Mouse (Mus musculus) adrenal gland, postnatal 4 days (tissue): ENCODE data around the gene Creb3l4. TPM values are rescaled to one million over a fixed set of nuclear protein-coding genes. Genes with fewer than 3 reads are reported as not detected.
"Not testable (repeated sequence)": the region's sequence is repeated elsewhere in the genome, so short reads cannot be mapped to it uniquely, and the experiment has no call there.

Experiments used
- DNase-seq, 2 experiments: peaks; one replicate each; pipeline ENCODE4 v3.0.0; 2021 to 2022; ENCODE audit warnings: low spot score in 2 of 2, mixed read lengths in 2 of 2
- total RNA-seq, 2 experiments: library from RNA; stranded (reverse); gene quantifications; 2 replicates each; pipeline ENCODE4 v1.2.3; 2021

Creb3l4 gene
- total RNA-seq, 2 experiments from 2014 or later, result 0.87 to 0.98 TPM

DNA sequence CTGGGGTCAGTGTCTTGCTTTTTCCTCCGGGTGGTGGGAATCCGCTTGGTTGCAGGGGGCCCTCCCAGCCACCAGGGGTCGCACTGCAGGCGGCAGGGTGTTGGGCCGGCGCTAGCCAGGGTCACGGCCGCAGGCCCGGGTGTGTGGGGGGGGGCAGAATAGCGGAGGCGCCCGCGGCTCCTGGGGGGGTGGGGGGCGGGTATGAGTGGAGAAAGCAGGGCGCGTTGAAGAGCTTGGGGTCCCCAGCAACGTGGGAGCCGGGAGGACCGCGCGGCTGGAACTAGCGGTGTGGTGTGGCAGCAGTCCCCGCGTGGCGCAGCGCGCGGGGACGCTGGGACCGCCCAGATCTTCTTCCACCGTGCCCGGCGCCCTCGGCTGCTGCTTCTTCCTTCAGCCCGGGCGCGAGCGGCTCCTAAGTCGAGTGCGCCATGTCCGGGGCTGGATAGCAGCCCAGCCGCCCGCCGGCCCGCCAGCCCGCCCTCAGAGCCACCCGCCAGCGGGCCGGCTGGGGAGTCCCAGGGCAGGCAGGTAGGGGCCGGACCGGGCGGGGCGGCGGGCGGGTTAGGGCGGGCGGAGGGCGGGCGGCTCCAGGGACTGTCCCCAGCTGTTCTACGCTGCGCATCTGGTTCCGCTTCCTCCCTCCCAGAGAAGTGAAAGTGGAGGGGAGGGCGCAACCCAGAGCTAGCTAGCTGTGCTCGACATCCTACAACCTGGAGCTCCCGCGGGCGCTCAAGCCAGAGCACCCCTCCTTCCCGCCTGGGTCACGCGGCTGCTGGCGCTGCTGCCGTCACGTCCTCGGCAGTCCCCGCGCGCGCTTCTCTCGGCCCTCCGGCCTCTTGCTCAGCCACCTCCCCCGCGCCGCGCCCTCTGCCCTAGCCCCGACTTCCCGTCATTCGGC is 22.0 kb upstream of the Creb3l4 start, which contains the start of gene Dennd4b:
Gene Dennd4b, plus strand, starts transcription at position 152 of the 898 bp plus-strand sequence.
- DNase-seq, result peak; percentile 88 to 91

DNA sequence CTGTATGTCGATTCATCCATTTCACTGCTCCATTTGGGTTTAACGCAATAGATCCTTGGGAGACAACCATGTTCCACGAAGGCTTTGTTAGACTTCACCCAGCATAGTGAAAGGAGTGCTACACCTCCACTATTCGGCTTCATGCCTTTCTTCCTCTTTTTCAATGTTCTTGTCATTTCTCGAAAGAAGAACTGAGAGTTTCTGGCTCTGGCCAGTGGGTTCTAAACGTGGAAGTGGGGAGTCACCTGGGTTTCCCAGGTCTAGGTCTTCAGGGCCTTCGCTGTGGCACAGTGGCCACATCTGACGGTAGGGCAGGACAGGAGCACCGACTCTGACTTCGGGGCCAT is 21.3 kb upstream of the Creb3l4 start:
- no peak for DNase-seq

DNA sequence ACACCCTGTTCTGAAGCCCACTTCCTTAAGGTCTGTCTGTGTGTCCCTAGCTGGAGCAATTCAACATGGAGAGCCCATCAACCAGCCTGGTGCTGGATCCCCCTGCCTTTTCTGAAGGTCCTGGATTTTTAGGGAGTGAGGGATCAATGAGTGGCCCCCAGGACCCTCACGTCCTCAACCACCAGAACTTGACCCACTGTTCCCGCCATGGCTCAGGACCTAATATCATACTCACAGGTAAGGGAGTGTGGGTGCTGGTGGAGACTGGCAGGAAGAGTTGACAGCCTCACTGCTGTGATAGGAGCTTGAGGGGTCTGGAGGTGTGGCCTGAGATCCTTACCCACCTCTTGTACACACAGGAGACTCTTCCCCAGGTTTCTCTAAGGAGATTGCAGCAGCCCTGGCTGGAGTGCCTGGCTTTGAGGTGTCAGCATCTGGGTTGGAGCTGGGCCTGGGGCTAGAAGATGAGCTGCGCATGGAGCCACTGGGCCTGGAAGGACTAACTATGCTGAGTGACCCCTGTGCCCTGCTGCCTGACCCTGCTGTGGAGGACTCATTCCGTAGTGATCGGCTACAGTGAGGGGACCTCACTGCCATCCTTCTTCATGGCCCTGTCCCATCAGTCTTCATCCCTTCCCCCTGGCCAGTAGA is 19.9 kb upstream of the Creb3l4 start:
- no peak for DNase-seq

DNA sequence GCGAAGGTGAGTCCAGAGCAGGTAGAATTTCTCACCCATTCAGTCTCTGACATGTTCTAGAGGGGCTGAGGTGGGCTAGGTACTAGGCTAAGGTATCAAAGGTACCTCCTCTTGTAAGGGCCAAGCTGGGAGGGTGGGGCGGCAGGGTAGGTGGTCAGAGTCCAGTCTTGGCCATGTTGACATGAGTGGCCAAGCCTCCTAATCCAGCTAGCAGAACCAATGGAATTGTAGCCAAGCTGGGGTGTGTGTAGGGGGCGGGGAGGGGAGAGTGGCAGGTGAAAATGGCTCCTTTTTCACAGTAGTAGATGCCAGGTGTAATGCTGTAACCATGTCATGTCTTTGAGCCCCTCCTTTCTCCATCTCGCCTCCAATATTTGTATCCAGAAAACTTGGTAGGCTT is 15.2 kb upstream of the Creb3l4 start:
- no peak for DNase-seq

DNA sequence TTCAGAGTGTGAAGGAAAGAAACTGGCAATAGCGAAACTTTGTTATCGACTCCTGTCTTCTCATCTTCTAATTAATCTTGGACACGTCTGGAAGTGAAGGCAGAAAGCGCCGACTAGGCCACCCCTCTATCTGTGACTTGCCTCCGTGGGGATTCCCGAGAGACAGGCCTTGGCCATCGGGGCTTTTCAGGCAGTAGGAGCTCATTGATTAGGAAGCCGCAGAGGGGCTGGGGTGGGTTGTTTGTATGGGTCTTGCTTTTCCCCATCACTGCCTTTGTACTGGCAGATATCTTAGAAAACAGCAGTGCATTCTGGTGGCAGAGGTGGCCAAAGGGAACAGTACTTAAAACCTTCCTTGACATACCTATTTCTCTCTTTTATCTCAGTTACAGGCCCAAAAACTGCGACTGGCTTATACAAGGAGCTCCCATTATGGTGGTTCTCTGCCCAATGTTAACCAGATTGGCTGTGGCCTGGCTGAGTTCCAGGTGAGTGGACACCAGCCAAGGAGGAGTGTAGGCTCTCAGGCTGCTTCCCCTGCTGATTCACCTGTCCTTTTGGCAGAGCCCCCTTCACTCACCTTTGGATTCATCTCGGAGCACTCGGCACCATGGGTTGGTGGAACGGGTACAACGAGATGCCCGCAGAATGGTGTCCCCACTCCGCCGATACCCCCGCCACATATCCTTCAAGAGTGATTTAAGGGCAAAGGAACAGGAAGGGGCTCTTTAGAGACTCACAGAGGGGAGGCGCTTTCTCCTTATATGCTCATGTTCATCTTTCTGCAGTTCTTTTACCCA is 13.6 kb upstream of the Creb3l4 start:
- DNase-seq, result no peak

DNA sequence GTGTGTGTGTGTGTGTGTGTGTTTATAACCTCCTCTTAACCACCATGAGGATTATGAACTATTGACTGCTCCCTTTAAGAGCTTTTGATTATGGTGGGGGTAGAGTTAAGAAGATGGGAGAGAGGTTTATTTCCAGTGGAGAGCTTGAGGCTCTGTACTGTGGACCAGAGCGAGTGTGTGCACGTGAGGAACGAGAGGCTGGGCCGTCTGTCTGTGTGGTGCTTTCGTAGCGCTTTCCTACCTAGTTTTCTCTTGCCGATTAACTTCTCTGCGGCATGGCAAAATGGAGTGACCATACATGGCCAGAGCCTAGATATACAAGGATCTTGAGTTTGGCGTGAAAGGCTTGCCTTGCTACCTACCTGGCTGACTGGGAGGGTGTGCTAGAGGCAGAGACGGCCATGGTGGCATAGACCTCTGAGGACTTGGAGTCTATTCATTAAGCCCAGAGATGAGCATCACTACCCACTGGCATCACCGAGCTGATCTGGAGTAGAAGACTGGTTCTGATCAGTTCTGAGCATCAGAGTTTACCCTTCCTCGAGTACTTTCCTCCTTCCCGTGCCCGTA is 12.6 kb upstream of the Creb3l4 start:
- no peak for DNase-seq

DNA sequence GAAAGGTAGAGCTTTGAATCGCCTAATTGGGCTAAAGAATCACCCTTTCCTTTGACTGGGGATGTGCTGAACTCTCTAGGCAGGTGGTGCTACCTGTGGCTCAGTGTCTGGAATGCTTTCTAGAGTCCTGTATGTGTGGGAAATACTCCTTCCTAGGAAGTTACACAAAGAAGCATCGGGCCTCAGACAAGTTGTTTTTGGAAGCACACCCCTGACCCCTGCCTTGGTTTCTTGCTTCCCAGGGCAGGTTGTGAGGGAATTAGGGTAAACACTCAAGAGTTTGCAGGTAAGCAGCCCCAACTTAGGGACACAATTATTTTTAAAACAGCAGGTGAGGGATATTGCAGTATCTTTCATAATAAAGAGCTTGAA is 11.9 kb upstream of the Creb3l4 start:
- DNase-seq, result no peak

DNA sequence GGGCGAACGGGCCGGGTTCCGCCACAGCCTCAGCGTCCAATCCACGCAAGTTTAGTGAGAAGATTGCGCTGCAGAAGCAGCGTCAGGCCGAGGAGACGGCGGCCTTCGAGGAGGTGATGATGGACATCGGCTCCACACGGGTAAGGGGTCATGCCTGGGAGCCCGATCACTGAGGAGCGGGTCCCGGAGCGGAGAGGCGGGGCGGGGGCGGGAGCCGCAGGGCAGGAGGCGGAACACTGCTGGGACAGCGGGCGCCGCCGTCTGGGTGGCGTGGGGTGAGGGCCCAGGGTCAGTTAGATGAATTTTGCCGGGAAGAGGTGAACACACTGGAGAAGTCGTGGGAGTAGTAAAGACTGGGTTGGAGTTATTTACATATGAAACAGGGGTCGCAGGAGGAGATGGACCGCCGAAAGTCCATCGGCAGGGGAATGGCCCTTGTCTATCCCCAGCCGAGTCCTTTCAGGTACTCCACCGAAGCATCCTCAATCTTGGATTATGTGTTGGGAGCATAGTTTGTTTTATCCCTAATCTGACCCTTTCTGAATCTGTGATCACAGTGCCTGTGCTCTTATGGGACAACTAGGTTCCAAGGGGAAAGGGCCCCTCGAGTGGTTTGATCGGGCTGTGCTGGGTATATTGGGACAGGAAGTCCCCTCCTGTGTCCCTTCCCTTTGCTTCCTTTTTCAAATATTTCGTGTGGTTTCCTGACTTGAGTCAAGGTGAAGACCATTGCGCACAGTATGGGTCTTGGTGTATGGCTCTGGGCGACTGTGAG is 11.3 kb upstream of the Creb3l4 start:
- no peak for DNase-seq

DNA sequence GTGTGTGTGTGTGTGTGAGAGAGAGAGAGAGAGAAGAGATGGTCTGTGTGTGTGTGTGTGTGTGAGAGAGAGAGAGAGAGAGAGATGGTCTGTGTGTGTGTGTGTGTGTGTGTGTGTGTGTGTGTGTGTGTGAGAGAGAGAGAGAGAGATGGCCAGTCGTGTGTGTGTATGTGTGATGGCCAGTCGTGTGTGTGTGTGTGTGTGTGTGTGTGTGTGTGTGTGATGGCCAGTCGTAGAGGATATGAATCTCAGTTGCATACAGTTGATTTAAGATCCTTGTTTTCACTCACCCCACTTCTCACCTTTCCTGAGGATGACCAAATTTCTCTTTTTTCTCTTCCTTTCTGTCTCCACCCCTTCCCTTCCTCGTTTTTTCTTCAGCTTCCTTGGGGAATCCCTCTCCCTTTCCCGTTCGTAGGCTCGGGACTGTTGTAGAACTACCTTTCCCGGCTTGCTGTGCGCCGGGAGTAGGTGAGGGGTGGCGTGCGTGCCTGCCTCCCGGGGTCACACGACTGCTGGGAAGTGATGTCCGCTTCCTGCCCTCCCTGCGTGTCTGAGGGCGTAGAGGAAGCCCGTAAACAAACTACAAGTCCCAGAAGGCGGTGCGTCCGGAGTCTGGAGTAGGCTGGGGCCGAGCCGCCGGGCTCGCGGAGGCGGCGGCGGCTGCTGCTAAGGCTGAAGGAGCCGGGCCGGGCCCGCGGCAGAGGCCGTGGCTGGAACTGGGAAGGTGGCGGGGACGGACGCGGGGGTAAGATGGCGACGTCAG is 10.5 kb upstream of the Creb3l4 start, which contains the start of gene Crtc2:
Gene Crtc2, plus strand, starts transcription at position 511 of the 766 bp plus-strand sequence.
- peak; percentile 54 to 89 for DNase-seq

DNA sequence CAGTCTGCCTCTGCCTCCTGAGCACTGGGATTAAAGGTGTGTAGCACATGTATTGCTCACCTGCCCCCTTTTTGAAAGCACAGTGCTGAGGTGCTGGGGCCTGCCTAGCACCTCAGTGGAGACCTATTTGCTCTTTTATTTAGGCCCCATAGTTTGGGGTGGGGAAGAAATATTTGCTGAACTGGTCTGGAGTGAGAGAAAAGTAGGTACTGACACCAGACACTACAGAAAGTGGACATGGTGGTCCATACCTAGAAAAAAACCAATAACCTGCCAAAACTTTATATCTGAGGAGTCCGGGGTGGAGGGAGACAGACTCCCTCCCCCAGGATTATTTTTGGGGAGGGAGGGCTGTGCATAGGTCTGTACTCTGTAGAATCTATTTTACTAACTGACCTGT is 9.9 kb upstream of the Creb3l4 start:
- not testable (repeated sequence) for DNase-seq

DNA sequence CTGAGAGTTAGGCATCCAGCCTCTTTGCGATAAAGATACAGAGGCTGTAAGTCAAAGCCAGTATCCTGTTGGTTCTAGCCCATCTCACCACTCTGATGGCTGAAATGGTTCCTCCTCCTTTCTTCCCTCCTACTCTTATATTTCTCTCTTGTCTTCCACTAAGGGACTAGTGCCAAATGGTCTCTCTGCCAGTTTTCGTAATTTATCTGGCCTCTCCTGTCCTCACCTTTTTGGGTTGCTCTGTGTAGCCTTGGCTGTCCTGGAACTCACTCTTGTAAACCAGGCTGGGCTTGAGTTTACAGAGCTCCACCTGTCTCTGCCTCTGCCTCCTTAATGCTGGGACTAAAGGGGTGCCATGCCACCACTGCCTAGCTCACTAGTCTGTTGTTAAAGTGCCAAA is 9.3 kb upstream of the Creb3l4 start:
- not testable (repeated sequence) for DNase-seq

DNA sequence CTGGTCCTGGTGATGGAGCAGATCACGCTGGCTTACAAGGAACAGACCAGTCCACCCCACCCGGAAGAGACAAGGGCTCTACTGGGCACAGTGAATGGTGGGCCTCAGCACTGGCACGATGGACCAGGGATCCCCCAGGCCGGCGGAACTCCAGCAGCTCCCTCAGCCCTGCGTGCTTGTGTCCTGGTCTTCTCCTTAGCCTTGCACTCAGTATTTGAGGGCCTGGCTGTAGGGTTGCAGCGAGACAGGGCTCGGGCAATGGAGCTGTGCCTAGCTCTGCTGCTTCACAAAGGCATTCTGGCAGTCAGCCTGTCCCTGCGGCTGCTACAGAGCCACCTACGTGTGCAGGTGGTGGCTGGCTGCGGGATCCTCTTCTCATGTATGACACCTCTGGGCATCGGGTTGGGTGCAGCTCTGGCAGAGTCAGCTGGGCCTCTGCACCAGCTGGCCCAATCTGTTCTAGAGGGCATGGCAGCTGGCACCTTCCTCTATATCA is 8.5 kb upstream of the Creb3l4 start:
- DNase-seq, result not testable (repeated sequence)

DNA sequence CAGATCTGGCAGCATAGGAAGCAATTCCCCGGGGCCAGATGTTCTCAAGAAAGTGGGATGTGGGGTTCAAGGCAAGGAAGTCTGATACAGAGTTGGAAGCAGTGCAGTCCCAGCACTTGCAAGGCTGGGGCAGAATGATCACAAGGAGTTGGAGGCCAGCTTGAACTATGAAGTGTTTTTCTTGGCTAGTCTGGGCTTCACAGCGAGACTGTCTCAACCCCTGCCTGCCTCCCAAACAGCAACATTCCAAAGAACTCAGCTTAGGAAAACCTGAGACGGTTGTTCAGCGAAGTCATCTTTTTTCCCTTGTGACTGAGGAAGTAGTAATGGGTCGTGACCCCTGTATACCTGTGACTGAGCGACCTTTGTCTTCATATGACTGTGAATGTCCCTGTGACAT is 7.5 kb upstream of the Creb3l4 start:
- no peak for DNase-seq

DNA sequence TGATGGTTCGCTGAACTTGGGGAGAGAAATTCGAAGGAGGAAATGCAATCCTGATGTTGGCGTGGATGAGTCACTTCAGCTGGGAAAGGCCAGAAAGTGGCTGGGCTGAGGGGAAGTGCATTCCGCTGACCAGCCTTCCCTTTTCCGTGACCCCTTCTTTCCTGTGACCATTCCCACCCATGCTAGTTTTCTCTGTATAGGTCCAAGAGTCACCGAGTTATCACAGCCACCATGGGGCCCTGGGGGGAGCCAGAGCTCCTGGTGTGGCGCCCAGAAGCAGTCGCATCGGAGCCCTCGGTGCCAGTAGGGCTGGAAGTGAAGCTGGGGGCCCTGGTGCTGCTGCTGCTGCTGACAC is 5.4 kb upstream of the Creb3l4 start:
- DNase-seq, result no peak

DNA sequence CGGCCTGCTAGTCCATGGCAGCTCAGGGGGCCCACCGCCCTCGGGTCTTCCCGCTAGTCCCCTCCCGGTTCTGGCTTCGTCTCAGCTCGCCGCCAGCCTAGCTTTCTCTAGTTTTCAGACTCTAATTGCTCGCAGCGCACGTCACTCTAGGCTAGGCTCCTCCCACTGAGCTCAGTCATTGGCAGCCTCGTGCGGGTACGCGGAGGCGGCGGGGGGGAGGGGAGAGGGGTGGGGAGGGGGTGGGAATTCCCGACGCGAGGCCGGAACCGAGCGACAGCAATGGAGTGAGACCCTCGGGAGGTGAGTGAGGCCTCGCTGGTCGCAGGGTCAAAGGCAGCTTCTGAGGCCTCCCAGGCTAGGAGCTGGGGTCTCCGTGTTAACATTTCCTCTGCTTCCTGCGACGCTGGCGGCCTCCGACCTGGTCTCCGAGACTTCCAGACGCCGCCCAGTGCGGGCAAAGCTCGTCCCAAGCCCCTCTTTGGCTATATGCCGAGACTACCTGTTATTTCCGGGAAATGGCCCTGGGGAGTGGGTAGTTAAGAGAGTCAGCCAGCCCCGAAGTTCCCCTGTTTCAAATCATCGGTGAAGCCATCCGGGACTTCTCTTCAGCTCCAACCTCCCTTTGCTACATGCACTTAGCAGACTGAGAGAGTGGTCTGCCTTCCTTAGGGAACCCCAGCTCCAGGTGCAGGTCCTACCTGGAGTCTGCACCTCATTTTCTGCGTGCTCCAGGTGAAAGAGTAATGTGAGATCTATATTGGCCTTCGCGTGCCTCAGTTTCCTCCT is 4.8 kb upstream of the Creb3l4 start, which contains the start of gene Slc39a1:
Gene Slc39a1, plus strand, starts transcription at position 213 of the 786 bp plus-strand sequence.
- DNase-seq, result peak; percentile 60 to 83

DNA sequence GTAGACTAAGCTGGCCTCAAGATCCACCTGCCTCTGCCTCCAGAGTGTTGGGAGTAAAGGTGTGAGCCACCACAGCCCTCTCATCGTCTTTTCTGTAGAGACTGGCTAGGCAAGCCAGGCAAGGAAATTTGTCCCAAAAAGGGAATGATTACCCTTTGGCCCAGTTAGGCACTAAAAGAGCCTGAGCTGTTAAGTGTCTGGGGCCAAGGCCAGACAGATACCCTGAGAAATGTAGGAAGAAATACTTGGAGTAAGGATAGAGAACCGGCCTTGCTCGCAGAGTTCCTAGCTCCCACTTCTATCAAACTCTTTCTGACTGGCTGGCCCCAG is 4.3 kb upstream of the Creb3l4 start:
- no peak for DNase-seq

DNA sequence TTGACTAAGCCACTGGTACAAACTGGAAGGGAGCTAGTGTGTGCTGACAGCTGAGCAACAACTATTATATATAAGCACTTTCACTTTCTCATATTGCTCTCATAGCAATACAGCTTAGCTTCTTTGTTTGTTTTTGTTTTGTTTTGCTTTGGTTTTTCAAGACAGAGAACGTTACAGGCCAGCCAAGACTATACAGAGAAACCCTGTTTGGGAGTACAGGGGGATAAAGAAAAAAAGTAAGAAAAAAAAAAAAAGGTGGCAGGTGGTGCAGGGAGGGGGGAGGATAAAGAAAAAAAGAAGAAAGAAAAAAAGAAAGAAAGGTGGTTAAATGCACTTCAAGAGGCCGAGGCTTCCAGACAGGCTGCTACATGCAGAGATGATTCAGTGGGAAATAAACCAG is 2.1 kb upstream of the Creb3l4 start:
- DNase-seq, result no peak

DNA sequence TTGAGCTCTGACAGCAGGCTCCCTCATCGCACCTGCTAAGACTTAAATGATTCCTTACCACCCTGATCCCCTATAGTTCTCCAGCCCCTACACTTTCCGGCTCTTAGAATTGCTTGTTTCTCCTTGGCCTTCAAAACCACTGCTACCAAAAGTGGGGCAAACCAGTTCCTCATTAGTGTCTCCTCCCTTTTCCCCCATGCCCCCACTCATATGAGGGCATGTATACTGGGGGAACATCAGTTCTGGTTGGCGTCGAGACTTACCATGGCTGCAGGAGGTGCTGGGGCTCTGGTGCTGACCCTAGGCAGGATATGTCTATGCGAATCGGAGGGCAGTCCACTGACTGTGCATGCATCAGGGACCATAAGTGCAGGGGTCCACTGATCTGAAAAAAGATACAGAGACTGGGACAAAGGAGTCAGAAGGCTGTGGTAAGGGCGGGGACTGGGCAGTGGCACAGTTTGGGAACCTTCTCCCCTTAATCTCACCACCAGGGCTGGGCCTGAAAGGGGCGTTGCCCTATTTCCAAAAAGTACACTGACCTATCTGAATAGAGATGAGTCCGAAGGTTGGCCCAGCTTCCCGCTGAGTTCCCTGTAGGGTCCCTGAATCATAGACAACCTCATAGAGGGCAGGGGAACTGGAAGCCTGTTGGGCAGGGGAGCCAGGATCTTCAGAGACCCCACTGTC is 1.5 kb downstream of the Creb3l4 start:
- DNase-seq, result no peak
